Mouse (Mus musculus): ENCODE measurements at regions not wholly inside any gene's neighbourhood (a gene's known extent, or its start where the extent isn't known, plus 50 kb on each side); places are given as distances from the start of the nearest gene placed in this dataset.

DNA sequence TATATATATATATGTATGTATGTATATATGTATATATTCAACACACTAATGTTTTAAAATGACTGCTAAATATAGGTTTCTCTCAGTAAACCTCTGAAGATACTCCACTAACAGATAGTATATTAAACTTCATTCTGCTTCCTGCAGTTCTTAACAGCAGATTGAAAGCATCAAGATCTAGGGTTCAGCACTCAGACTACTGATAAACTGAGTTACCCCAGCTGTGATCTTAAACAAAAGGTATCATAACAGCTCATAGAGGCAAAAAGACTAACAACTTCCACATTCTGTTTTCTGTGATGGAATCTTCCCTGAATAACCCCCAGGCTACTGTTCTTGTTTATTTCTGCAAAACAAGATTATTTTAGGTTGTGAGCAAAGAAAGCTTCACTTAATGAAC, 564.8 kb downstream of the Arl4a start:
- DNase-seq (ENCODE audit: low read depth in 3 of 3, low spot score in 3 of 3), result no peak
- Histone ChIP-seq H3K4me1 (replicated peaks; ENCODE audit: control insufficient read depth in 2 of 2, insufficient read depth in 2 of 2, low read length in 1 of 2) (no peaks in the 10 kb centered on the region), H3K4me3 (ENCODE audit: insufficient read depth in 1 of 2, low read depth in 2 of 2, low read length in 2 of 2) (no peak overlapping the region), H3K36me3 (replicated peaks; ENCODE audit: control insufficient read depth, insufficient read depth, low read depth) (no peaks in the 10 kb centered on the region), H3K9me3 (ENCODE audit: control insufficient read depth, low read length) (no peaks in the 10 kb centered on the region), H3K27ac (no peak overlapping the region), H3K4me2 (ENCODE audit: low read depth) (no peak overlapping the region), H3K9ac (replicated peaks) (no peak overlapping the region), H3K27me3 (ENCODE audit: control insufficient read depth, insufficient read depth, low read length) (no peaks in the 10 kb centered on the region)
- TF ChIP-seq CTCF (IDR thresholded peaks at IDR 0.05; ENCODE audit: low read depth), result no peak
- no peak for TF ChIP-seq EP300 (IDR thresholded peaks at IDR 0.05; ENCODE audit: low read depth)
- no peak for ATAC-seq (ENCODE audit: insufficient read depth)
